Mouse (Mus musculus): Measurements from ENCODE around the gene Piwil4. TPM values are rescaled to one million over a fixed set of nuclear protein-coding genes. Genes with fewer than 3 reads are reported as not detected.
"Not testable (repeated sequence)": the region's sequence is repeated elsewhere in the genome, so short reads cannot be mapped to it uniquely, and the experiment has no call there.

Piwil4 gene
- polyA plus RNA-seq, 1 experiment = not detected

DNA sequence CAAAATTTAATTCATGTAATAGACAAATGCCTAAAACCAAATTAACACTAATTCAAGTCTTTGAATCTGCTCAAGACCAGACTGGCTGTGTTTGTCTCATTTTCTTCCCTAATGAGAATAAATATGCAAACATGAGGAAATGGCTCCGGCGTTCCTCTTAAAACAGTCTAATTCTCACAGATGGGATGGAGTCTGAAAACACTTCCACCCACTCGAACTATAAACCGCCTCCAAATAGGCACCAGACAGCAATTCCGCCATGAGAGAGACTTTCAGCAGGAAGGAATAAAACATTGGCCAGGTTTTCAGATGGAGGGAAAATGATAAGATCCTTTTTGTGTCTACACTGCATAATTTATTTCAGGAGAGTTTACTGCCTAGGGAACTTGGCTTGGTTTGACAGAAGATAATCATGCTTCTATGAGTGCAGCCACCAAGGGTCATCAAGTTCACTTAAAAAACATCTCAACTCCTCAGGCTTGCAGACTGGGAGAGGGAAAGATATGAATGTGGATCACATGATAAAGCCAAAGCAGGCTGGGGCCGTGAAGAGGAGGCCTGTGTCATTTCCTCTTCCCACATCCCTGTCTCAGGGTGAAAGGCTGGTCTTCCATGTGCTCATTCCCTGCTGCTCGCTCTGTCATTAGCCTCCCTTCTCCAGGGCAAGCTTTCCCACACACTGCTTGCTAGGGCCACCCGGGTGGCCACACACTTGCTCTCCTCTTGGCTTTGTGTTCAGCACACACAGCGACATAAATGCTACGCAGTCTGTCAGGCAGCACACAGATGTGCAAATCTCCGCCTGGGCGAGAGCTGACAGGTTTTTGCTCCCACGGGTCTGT is 35.0 kb downstream of the Piwil4 start:
- Histone ChIP-seq H3K9me3 (0 out of 2 replicates have a peak, but pooled peaks cover 3% of the 10 kb centered on the region), H3K4me3 (replicated peaks) (peak overlapping the region; percentile 6), H3K27me3 (replicated peaks) (peaks cover 11% of the 10 kb centered on the region), H3K36me3 (replicated peaks; ENCODE audit: low read length) (no peaks in the 10 kb centered on the region), H3K4me1 (peaks cover 23% of the 10 kb centered on the region)
- TF ChIP-seq GATA1 (IDR thresholded peaks at IDR 0.05; ENCODE audit: borderline replicate concordance, low read length) (no peak), FLI1 (IDR thresholded peaks at IDR 0.05; ENCODE audit: low read length) (no peak)

GRCm38 (mm10) chr9:14700795-14701194 is 39.7 kb downstream of the Piwil4 start:
- H3K36me3 ChIP-seq (replicated peaks; ENCODE audit: low read length); H3K9me3 ChIP-seq; H3K27me3 ChIP-seq (replicated peaks): not testable (repeated sequence)
- H3K4me1 ChIP-seq = peaks cover 27% of the 10 kb centered on the region
- H3K4me3 ChIP-seq (replicated peaks) = peak overlapping the region; percentile 21

DNA sequence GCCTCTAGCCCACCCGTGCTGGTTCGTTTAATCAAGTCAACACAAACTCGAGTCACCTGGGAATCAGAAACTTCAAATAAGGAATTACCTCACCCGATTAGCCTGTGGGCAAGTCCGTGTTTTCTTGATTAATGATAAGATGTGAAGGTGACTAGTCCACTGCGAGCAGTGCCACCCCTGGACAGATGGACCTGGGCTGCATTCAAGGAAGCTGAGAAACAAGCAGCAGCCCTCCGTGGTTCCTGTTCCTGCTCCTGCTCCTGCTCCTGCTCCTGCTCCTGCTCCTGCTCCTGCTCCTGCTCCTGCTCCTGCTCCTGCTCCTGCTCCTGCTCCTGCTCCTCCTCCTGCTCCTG is 41.3 kb downstream of the Piwil4 start:
- Histone ChIP-seq H3K4me1 (peaks cover 24% of the 10 kb centered on the region), H3K27me3 (replicated peaks) (peaks cover 10% of the 10 kb centered on the region), H3K4me3 (replicated peaks) (no peak overlapping the region), H3K9me3 (0 out of 2 replicates have a peak, but pooled peaks cover 3% of the 10 kb centered on the region), H3K36me3 (replicated peaks; ENCODE audit: low read length) (no peaks in the 10 kb centered on the region)
- TF ChIP-seq GATA1 (IDR thresholded peaks at IDR 0.05; ENCODE audit: borderline replicate concordance, low read length) (no peak), FLI1 (IDR thresholded peaks at IDR 0.05; ENCODE audit: low read length) (no peak)

GRCm38 (mm10) chr9:14698582-14699287 is 41.8 kb downstream of the Piwil4 start:
- Histone ChIP-seq H3K4me1 (peaks cover 24% of the 10 kb centered on the region), H3K9me3 (0 out of 2 replicates have a peak, but pooled peaks cover 3% of the 10 kb centered on the region), H3K36me3 (replicated peaks; ENCODE audit: low read length) (no peaks in the 10 kb centered on the region), H3K4me3 (replicated peaks) (no peak overlapping the region), H3K27me3 (replicated peaks) (peaks cover 8% of the 10 kb centered on the region)
- TF ChIP-seq FLI1 (IDR thresholded peaks at IDR 0.05; ENCODE audit: low read length) = no peak
- TF ChIP-seq GATA1 (IDR thresholded peaks at IDR 0.05; ENCODE audit: borderline replicate concordance, low read length) = no peak

GRCm38 (mm10) chr9:14697903-14698302 is 42.6 kb downstream of the Piwil4 start:
- TF ChIP-seq FLI1 (IDR thresholded peaks at IDR 0.05; ENCODE audit: low read length) (no peak), GATA1 (IDR thresholded peaks at IDR 0.05; ENCODE audit: borderline replicate concordance, low read length) (no peak)
- Histone ChIP-seq H3K27me3 (replicated peaks) (peaks cover 6% of the 10 kb centered on the region), H3K4me3 (replicated peaks) (no peak overlapping the region), H3K36me3 (replicated peaks; ENCODE audit: low read length) (no peaks in the 10 kb centered on the region), H3K9me3 (0 out of 2 replicates have a peak, but pooled peaks cover 3% of the 10 kb centered on the region), H3K4me1 (peaks cover 17% of the 10 kb centered on the region)

DNA sequence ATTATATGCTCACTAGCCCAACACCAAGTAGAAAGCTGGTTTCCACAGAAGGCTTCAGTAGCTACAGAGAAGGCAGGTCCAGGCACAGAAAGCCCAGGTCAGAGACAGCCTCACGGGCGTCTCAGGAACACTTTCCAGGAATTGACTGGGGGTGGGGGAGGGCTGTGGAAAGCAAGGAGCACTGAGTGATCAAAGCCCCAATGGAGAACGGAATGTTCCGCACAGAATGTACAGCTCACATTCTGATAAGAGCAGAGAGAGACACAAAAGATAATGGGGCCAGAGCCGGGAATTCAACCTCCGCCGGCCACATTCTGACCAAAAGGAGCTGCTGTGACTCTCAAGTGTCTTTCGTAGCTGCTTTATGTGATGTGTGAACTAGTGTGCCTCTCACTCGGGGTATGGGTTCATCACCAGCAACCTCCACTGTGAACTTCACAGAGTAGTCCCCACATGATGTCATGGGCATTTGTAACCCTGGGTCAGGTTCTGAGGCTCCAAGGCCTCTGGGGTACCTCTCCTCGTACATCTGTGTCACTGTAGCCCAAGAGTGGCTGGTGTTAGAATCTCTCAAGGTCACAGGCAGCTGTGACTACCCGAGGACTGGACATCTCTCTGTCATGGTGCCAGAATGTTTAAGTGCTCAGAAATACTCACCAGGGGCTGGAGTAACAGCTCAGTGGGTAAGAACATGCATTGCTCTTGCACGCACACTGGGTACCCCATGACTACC is 51.0 kb downstream of the Piwil4 start:
- Histone ChIP-seq H3K27me3 (replicated peaks) (peaks cover 38% of the 10 kb centered on the region), H3K4me1 (no peaks in the 10 kb centered on the region), H3K36me3 (replicated peaks; ENCODE audit: low read length) (no peaks in the 10 kb centered on the region), H3K9me3 (no peaks in the 10 kb centered on the region), H3K4me3 (replicated peaks) (no peak overlapping the region)
- no peak for TF ChIP-seq FLI1 (IDR thresholded peaks at IDR 0.05; ENCODE audit: low read length)
- no peak for TF ChIP-seq GATA1 (IDR thresholded peaks at IDR 0.05; ENCODE audit: borderline replicate concordance, low read length)

- TF ChIP-seq GATA1 (IDR thresholded peaks at IDR 0.05; ENCODE audit: borderline replicate concordance, low read length) = no peak
- TF ChIP-seq FLI1 (IDR thresholded peaks at IDR 0.05; ENCODE audit: low read length) = no peak
- Histone ChIP-seq H3K4me3 (replicated peaks) (no peak overlapping the region), H3K27me3 (replicated peaks) (peaks cover 46% of the 10 kb centered on the region), H3K36me3 (replicated peaks; ENCODE audit: low read length) (no peaks in the 10 kb centered on the region), H3K4me1 (no peaks in the 10 kb centered on the region), H3K9me3 (no peaks in the 10 kb centered on the region)
Observed at GRCm38 (mm10) chr9:14684363-14684762, 56.2 kb downstream of the Piwil4 start.

DNA sequence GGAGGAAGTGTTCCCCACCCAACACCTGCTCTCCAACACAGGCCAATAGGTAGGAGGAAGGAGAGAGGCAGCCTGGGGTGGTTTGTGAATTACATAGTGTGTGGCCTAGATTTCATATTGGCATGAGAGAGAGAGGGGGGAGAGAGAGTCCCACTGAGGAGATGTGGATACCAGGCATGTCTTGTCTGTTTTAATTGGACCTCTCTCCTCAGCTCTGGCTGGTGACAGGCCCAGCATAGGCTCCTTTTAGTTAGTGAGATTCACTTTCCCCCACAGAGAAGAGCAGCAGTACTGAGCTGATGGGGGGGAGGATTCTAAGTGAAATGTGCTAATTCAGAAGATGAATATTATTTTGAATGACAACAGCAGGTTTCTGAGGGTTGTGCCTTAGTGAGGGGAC is 57.8 kb downstream of the Piwil4 start:
- no peaks in the 10 kb centered on the region for H3K36me3 ChIP-seq (replicated peaks; ENCODE audit: low read length)
- H3K4me3 ChIP-seq (replicated peaks) = no peak overlapping the region
- H3K9me3 ChIP-seq = peaks cover 8% of the 10 kb centered on the region
- no peaks in the 10 kb centered on the region for H3K4me1 ChIP-seq
- peaks cover 42% of the 10 kb centered on the region for H3K27me3 ChIP-seq (replicated peaks)
- no peak for TF ChIP-seq GATA1 (IDR thresholded peaks at IDR 0.05; ENCODE audit: borderline replicate concordance, low read length)
- TF ChIP-seq FLI1 (IDR thresholded peaks at IDR 0.05; ENCODE audit: low read length) = no peak

GRCm38 (mm10) chr9:14680584-14680983 is 59.9 kb downstream of the Piwil4 start:
- Histone ChIP-seq H3K27me3 (replicated peaks) (peaks cover 42% of the 10 kb centered on the region), H3K36me3 (replicated peaks; ENCODE audit: low read length) (no peaks in the 10 kb centered on the region), H3K9me3 (peaks cover 8% of the 10 kb centered on the region), H3K4me3 (replicated peaks) (no peak overlapping the region), H3K4me1 (no peaks in the 10 kb centered on the region)
- TF ChIP-seq GATA1 (IDR thresholded peaks at IDR 0.05; ENCODE audit: borderline replicate concordance, low read length) (no peak), FLI1 (IDR thresholded peaks at IDR 0.05; ENCODE audit: low read length) (no peak)

Measured in megakaryocyte, embryonic 14.5 days (primary cell).